Mouse (Mus musculus) forebrain, postnatal 0 days (tissue): Measurements from ENCODE around the gene Tubg2. TPM values are rescaled to one million over a fixed set of nuclear protein-coding genes. Genes with fewer than 3 reads are reported as not detected.

ENCODE experiments used
- ATAC-seq: fragments of 200-750 bp; cut with Nextera tagmentation; 2 replicates; pipeline ENCODE4 v1.8.0; 2017; ENCODE audit warnings: mild to moderate bottlenecking, moderate library complexity
- DNase-seq: peaks from one replicate; pipeline ENCODE4 v3.0.0-alpha.2; 2015
- H3K27ac ChIP-seq: fragments of 300-500 bp; sonication (generic); 2 replicates; pipeline ENCODE4 v1.5.1; 2014; ENCODE audit warnings: low read depth, mild to moderate bottlenecking, antibody characterized with exemption, low read length, moderate library complexity, mixed read lengths
- H3K27me3 ChIP-seq: fragments of 300-500 bp; sonication (generic); 2 replicates; pipeline ENCODE4 v1.6.1; 2014; ENCODE audit warnings: mild to moderate bottlenecking, low read length, mixed read lengths; ENCODE audit not compliant: insufficient read depth
- H3K36me3 ChIP-seq: fragments of 300-500 bp; sonication (generic); 2 replicates; pipeline ENCODE4 v1.6.1; 2014; ENCODE audit warnings: mild to moderate bottlenecking, moderate library complexity; ENCODE audit not compliant: insufficient read depth
- H3K4me1 ChIP-seq: fragments of 300-500 bp; sonication (generic); 2 replicates; pipeline ENCODE4 v1.6.1; 2014; ENCODE audit warnings: antibody characterized with exemption; ENCODE audit not compliant: insufficient read depth
- H3K4me2 ChIP-seq: fragments of 300-500 bp; sonication (generic); 2 replicates; pipeline ENCODE4 v1.6.1; 2014; ENCODE audit warnings: low read depth, mild to moderate bottlenecking, moderate library complexity
- H3K4me3 ChIP-seq: fragments of 300-500 bp; sonication (generic); 2 replicates; pipeline ENCODE4 v1.5.1; 2014; ENCODE audit warnings: low read depth, low read length, mixed read lengths
- H3K9ac ChIP-seq: fragments of 300-500 bp; sonication (generic); 2 replicates; pipeline ENCODE4 v1.6.1; 2014; ENCODE audit warnings: mild to moderate bottlenecking
- H3K9me3 ChIP-seq: fragments of 300-500 bp; sonication (generic); 2 replicates; pipeline ENCODE4 v1.6.1; 2016; ENCODE audit warnings: low read length
- CTCF ChIP-seq: sonication (generic); IDR thresholded peaks from 2 replicates; pipeline ENCODE4 v1.5.1; 2016; ENCODE audit warnings: antibody characterized with exemption, control low read depth, low read depth
- WGBS: fragments of 180-500 bp; shearing (Covaris S2); extraction: QIAGEN DNeasy Blood & Tissue Kit; methylation state at CpG from one replicate; pipeline ENCODE4 v1.1.7; 2014; 5-methylcytosine and 5-hydroxymethylcytosine counted together
- polyA plus RNA-seq: library from polyadenylated mRNA; unstranded; fragments of >200 nt; fragmentation: Nextera tagmentation; extraction: Ambion mirVana; gene quantifications from 2 replicates; pipeline ENCODE4 v1.2.1, GENCODE M21; 2015
- total RNA-seq: library from RNA; depleted of rRNA; stranded (reverse); fragments of >200 nt; gene quantifications from 2 replicates; pipeline ENCODE4 v1.2.3, GENCODE M21; 2014

Tubg2 gene
- total and polyA plus RNA-seq, 2 experiments from 2014 or later, result 28.6 to 69.7 TPM

DNA sequence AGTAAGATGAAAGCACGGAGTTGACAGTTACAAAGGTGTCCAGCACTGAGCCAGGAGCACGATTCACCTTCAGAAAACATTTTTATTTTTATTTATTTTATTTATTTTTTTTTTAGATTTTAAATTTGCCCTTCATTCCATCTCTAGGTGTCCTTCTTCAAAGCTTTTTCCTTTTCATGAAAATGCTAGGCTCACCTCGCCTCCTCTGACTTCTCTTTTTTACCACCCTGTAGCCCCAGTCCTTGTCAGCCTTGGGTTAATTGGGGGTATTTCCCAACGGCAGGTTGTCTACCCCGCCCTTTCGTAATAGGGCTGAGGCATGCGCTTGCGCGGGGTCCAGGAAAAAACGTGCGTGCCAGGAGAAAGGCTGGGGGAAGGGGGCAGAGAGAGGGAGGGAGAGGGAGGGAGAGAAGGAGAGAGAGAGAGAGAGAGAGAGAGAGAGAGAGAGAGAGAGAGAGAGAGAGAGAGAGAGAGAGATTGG lies 20.0 kb downstream of the Tubg2 start:
- no peak for ATAC-seq

DNA sequence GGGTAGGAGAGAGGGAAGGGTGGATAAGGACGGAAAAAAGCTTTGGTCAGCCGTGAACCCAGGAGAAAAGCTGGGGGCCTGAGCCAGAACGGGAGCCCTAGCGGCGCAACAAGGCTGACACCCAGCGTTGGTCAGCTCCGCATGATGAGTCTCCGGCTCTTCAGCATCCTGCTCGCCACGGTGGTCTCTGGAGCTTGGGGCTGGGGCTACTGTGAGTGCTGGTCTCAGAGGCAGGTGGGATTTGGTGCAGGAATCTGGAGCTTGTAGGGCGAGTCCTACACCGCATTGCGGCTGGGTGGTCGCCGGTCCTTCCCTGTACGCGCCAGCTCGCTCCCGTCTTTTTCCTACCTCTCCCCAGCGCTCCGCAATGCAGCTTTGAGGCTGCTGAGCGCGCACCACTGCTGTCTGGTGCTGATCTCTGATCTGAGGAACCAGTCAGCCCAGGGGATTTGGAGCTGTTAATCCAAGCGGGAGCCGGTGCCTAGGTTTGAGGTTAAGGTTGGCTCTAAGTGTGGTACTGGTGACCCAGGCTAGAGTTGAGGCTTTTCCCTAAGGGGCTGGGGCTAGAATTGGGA lies 20.5 kb downstream of the Tubg2 start:
- H3K36me3 ChIP-seq, result no peaks in the 10 kb centered on the region
- peaks cover 18% of the 10 kb centered on the region for H3K4me1 ChIP-seq
- peak; percentile 23; the same call in 1 of the 2 replicates for TF ChIP-seq CTCF
- DNase-seq (peak; percentile 35), ATAC-seq (no peak)
- no peaks in the 10 kb centered on the region for H3K9me3 ChIP-seq
- peak overlapping the region; percentile 43 for H3K9ac ChIP-seq
- H3K4me3 ChIP-seq, result peak overlapping the region; percentile 33
- peaks cover 30% of the 10 kb centered on the region for H3K27me3 ChIP-seq
- peak overlapping the region; percentile 56 for H3K4me2 ChIP-seq
- WGBS, result under 1% methylated on average over 25 of the region's 25 CpGs
- H3K27ac ChIP-seq, result peak overlapping the region; percentile 29; the same call in 1 of the 2 replicates

More for the DNA sequence above, 20.0 kb downstream of the Tubg2 start:
- peaks cover 30% of the 10 kb centered on the region for H3K27me3 ChIP-seq
- no peak overlapping the region for H3K9ac ChIP-seq
- peak; percentile 27 for DNase-seq
- peak overlapping the region; percentile 33 for H3K4me3 ChIP-seq
- peaks cover 18% of the 10 kb centered on the region for H3K4me1 ChIP-seq
- H3K27ac ChIP-seq, result no peak overlapping the region
- 10% methylated on average over 11 of the region's 11 CpGs for WGBS
- H3K4me2 ChIP-seq, result peak overlapping the region; percentile 56
- TF ChIP-seq CTCF, result no peak
- no peaks in the 10 kb centered on the region for H3K9me3 ChIP-seq
- no peaks in the 10 kb centered on the region for H3K36me3 ChIP-seq

DNA sequence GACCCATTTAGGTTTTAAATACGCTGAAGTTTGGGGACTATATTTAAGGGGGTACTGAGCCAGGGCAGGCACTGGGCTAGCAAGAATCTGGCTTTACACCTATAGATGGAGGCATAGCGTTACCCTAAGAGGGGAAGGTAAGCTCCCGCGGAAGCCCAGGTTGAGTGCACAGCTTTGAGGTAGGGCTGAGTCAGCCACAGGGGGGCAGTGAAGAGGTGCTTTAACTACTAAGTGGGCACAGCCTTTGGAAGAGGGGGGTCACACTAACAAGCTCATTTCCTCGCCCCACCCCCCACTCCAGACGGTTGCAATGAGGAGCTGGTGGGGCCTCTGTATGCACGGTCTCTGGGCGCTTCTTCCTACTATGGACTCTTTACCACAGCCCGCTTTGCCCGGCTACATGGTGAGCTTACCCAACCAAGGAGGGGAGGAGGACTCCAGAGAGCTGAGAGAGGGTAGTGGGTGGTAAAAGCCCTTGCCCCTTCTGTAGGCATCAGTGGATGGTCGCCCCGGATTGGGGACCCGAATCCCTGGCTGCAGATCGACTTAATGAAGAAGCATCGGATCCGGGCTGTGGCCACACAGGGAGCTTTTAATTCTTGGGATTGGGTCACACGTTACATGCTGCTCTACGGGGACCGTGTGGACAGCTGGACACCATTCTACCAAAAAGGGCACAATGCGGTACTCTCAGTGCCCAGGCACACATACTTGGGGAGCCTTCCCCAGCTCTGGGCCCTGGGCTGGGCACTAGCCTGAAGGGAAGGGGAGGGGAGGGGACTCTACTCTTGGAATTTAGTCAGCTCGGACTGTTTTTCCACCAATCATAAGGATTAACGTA lies 21.4 kb downstream of the Tubg2 start:
- Histone ChIP-seq H3K27me3 (peaks cover 30% of the 10 kb centered on the region), H3K4me2 (peak overlapping the region; percentile 56), H3K4me1 (peaks cover 18% of the 10 kb centered on the region), H3K9me3 (no peaks in the 10 kb centered on the region), H3K27ac (no peak overlapping the region), H3K4me3 (peak overlapping the region; percentile 33), H3K9ac (no peak overlapping the region), H3K36me3 (no peaks in the 10 kb centered on the region)
- 26% methylated on average over 22 of the region's 22 CpGs for WGBS
- DNase-seq, result peak; percentile 63
- ATAC-seq, result peak; percentile 42; the same call in 1 of the 2 replicates
- peak; percentile 60 for TF ChIP-seq CTCF

DNA sequence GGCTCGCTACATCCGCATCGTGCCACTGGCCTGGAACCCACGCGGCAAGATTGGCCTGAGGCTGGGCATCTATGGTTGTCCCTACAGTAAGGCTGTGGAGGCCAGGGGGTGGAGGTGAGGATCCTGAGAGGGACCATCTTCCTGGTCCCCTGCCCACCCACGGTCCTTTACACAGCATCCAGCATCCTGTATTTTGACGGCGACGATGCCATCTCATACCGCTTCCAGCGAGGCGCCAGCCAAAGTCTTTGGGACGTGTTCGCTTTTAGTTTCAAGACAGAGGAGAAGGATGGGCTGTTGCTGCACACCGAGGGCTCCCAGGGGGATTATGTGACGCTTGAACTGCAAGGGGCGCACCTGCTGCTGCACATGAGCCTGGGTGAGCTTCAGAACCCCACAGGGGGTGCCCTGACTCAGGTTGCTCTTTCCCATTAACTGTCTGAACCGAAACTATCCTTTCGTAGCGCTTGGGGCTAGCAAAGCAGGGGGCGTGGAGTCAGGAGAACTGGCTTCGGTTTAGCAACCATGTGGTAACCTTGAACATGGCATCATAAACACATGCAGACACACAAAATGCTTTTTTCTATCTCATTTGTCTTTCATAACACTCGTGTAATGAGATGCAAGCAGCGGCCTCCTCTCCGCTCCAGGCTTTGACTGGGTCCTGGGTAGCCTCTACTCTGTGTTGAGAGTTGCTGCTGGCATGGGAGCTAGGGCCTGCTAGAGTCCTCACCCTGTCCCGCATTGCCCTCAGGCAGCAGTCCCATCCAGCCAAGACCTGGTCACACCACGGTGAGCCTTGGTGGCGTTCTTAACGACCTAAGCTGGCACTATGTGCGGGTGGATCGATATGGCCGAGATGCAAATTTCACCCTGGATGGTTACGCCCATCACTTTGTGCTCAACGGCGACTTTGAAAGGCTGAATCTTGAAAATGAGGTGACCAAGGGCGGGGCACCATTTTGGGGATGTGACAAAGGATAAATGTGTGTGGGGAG lies 22.7 kb downstream of the Tubg2 start:
- WGBS, result 50% methylated on average over 36 of the region's 36 CpGs
- no peak overlapping the region for H3K4me3 ChIP-seq
- no peak for ATAC-seq
- no peaks in the 10 kb centered on the region for H3K9me3 ChIP-seq
- no peak overlapping the region for H3K9ac ChIP-seq
- no peaks in the 10 kb centered on the region for H3K36me3 ChIP-seq
- no peak for DNase-seq
- peaks cover 14% of the 10 kb centered on the region for H3K4me1 ChIP-seq
- no peak for TF ChIP-seq CTCF
- no peak overlapping the region for H3K27ac ChIP-seq
- no peak overlapping the region for H3K4me2 ChIP-seq
- H3K27me3 ChIP-seq, result peaks cover 30% of the 10 kb centered on the region

DNA sequence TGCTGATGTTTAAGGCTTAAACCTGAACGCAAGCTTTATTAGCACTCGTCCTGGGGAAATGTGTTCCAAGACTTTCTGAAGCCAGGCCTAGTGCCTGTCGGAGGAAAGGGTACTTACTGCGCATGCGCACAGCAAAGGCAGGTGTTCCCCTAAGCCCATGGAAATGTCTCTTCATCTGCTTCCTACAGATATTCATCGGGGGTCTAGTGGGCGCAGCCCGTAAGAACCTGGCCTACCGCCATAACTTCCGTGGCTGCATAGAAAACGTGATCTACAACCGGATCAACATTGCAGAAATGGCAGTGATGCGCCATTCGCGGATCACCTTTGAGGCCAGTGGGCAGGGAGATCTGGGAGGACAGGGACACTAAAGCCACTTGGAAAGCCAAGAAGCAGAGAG lies 23.6 kb downstream of the Tubg2 start:
- Histone ChIP-seq H3K4me1 (peaks cover 4% of the 10 kb centered on the region), H3K27ac (no peak overlapping the region), H3K36me3 (no peaks in the 10 kb centered on the region), H3K9me3 (no peaks in the 10 kb centered on the region), H3K27me3 (peaks cover 27% of the 10 kb centered on the region), H3K9ac (no peak overlapping the region), H3K4me2 (no peak overlapping the region), H3K4me3 (no peak overlapping the region)
- DNase-seq (no peak), ATAC-seq (no peak)
- no peak for TF ChIP-seq CTCF
- 75% methylated on average over 15 of the region's 15 CpGs for WGBS

DNA sequence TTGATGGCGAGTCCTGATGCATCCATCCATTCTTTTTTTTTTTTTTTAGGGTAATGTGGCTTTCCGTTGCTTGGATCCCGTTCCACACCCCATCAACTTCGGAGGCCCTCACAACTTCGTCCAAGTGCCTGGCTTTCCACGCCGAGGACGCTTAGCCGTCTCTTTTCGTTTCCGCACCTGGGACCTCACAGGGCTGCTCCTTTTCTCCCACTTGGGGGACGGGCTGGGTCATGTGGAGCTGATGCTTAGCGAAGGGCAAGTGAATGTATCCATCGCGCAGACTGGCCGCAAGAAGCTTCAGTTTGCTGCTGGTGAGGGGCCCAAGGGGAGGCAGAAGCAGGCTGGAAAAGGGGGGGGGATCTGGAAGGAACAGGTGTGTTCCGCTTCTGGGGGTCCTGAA lies 24.6 kb downstream of the Tubg2 start:
- H3K4me1 ChIP-seq, result 0 out of 2 replicates have a peak, but pooled peaks cover under 1% of the 10 kb centered on the region
- H3K4me3 ChIP-seq, result no peak overlapping the region
- H3K4me2 ChIP-seq, result no peak overlapping the region
- no peaks in the 10 kb centered on the region for H3K9me3 ChIP-seq
- ATAC-seq (no peak), DNase-seq (no peak)
- WGBS, result 69% methylated on average over 17 of the region's 17 CpGs
- no peak for TF ChIP-seq CTCF
- H3K27me3 ChIP-seq, result peaks cover 20% of the 10 kb centered on the region
- H3K36me3 ChIP-seq, result no peaks in the 10 kb centered on the region
- no peak overlapping the region for H3K9ac ChIP-seq
- H3K27ac ChIP-seq, result no peak overlapping the region
